Comparison of ENCODE assay signal across 11 mouse cellular contexts in the genomic region with DNA sequence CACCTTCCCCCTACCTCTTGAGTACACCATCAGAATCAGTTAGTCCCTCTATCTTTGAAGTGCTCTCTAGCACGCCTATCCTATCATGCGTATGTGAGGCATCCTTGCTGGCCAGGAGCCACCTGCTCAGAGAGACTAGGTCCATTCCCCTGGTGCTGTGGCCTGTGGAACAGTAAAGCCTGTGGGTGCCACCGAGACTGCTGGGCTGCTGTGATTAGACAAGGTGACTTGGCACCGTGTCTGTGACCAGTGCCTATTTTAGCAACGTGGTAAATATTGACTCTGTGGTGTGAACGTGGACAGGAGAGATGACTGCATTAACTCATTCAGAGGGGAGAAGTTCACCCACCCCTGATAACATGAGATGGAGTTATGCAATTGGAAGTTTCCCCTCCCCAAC. TPM values are rescaled to one million over a fixed set of nuclear protein-coding genes. Genes with fewer than 3 reads are reported as not detected.
A peak's percentile ranks its signal among the peaks of the same experiment; 100 is the strongest.
DNase-seq lines count a peak whose midpoint lies in the region; ATAC-seq and TF ChIP-seq lines count a peak whose summit lies in the region.
"Had no signal": no experiment of that assay in that cellular context is flagged by ENCODE, and none has a peak within 500 bp of the region (broad histone marks: within the 10 kb centered on the region; RNA-seq: fewer than 3 reads in every experiment).

No protein-coding gene starts in this region.

- DNase-seq in c-Kit-negative CD71-positive TER-119-positive erythroid progenitor cells, embryonic 14.5 days (ENCODE audit: low read depth, low spot score), result peak; percentile 46
- DNase-seq in heart, adult 2 months, result peak; percentile 39 to 67
- peak; percentile 99 for DNase-seq in liver, adult 2 months (ENCODE audit: extremely low read depth, low read depth, low spot score)
- DNase-seq in lung, postnatal 4 days, result peak; percentile 36 to 60
- DNase-seq in hindbrain, postnatal 0 days (ENCODE audit: low spot score), result no peak
- DNase-seq: cerebellum, adult 9-11 months; kidney, postnatal 14 days; right cerebral cortex, postnatal 4 days had no signal

- no peak for TF ChIP-seq CTCF in heart, adult 2 months (IDR thresholded peaks at IDR 0.05)
- no peak for TF ChIP-seq CTCF in liver, adult 2 months (IDR thresholded peaks at IDR 0.05; ENCODE audit: low read depth, low read length)
- no peak for TF ChIP-seq CTCF in hindbrain, postnatal 0 days (IDR thresholded peaks at IDR 0.05; ENCODE audit: low read depth)

- TF ChIP-seq POLR2A in heart, adult 2 months (IDR thresholded peaks at IDR 0.05; ENCODE audit: insufficient read depth, low read depth, low read length), result no peak
- no peak for TF ChIP-seq POLR2A in liver, adult 2 months (IDR thresholded peaks at IDR 0.05; ENCODE audit: extremely low read depth, insufficient read depth, low read length)

- TF ChIP-seq EP300 in heart, adult 2 months (IDR thresholded peaks at IDR 0.05; ENCODE audit: insufficient read depth, low read depth, low read length), result no peak

- H3K79me2 ChIP-seq in heart, adult 2 months (replicated peaks; ENCODE audit: control insufficient read depth, insufficient read depth, low read length), result no peaks in the 10 kb centered on the region
- peaks cover 15% of the 10 kb centered on the region; the same call in 1 of the 2 replicates for H3K79me2 ChIP-seq in liver, adult 2 months (ENCODE audit: control insufficient read depth, insufficient read depth, low read length)

- H3K9ac ChIP-seq in heart, adult 2 months (ENCODE audit: low read depth, low read length), result no peak overlapping the region
- no peak overlapping the region for H3K9ac ChIP-seq in liver, adult 2 months (ENCODE audit: low read depth, low read length)
- no peak overlapping the region for H3K9ac ChIP-seq in hindbrain, postnatal 0 days (replicated peaks; ENCODE audit: low read length)
- no peak overlapping the region for H3K9ac ChIP-seq in hindbrain, embryonic 13.5 days

- 47% methylated on average over 6 of the region's 6 CpGs for WGBS in heart, adult 2 months
- 24% methylated on average over 6 of the region's 6 CpGs for WGBS in liver, adult 2 months
- WGBS in hindbrain, postnatal 0 days, result 88% methylated on average over 6 of the region's 6 CpGs
- 94% methylated on average over 6 of the region's 6 CpGs for WGBS in hindbrain, embryonic 13.5 days

- peaks cover 3% of the 10 kb centered on the region; the same call in 1 of the 2 replicates for H3K36me3 ChIP-seq in heart, adult 2 months (ENCODE audit: control insufficient read depth, insufficient read depth, low read length)
- H3K36me3 ChIP-seq in liver, adult 2 months (ENCODE audit: control insufficient read depth, insufficient read depth, low read length), result no peaks in the 10 kb centered on the region
- H3K36me3 ChIP-seq in hindbrain, postnatal 0 days (ENCODE audit: insufficient read depth, low read length), result no peaks in the 10 kb centered on the region
- H3K36me3 ChIP-seq in hindbrain, embryonic 13.5 days, result no peaks in the 10 kb centered on the region
- H3K36me3 ChIP-seq: hindbrain, embryonic 10.5 days had no signal

- H3K4me2 ChIP-seq in hindbrain, postnatal 0 days (ENCODE audit: low read depth, low read length), result no peak overlapping the region
- no peak overlapping the region for H3K4me2 ChIP-seq in hindbrain, embryonic 13.5 days

- no peak overlapping the region for H3K4me3 ChIP-seq in heart, adult 2 months
- H3K4me3 ChIP-seq in liver, adult 2 months (ENCODE audit: insufficient read depth, low read depth, low read length), result no peak overlapping the region
- H3K4me3 ChIP-seq in hindbrain, postnatal 0 days (ENCODE audit: low read length), result no peak overlapping the region
- no peak overlapping the region for H3K4me3 ChIP-seq in hindbrain, embryonic 13.5 days
- H3K4me3 ChIP-seq: hindbrain, embryonic 10.5 days had no signal

- no peaks in the 10 kb centered on the region; the same call in none of the 2 replicates for H3K4me1 ChIP-seq in heart, adult 2 months (ENCODE audit: control insufficient read depth, insufficient read depth, low read length)
- peaks cover 58% of the 10 kb centered on the region for H3K4me1 ChIP-seq in liver, adult 2 months (ENCODE audit: control insufficient read depth, insufficient read depth, low read length)
- no peaks in the 10 kb centered on the region for H3K4me1 ChIP-seq in hindbrain, postnatal 0 days (ENCODE audit: insufficient read depth, low read length)
- no peaks in the 10 kb centered on the region for H3K4me1 ChIP-seq in hindbrain, embryonic 13.5 days (replicated peaks)

- intact Hi-C loops in heart, adult 2 months (cut with DNase I), result no loop called here

- H3K27me3 ChIP-seq in heart, adult 2 months (ENCODE audit: control insufficient read depth, insufficient read depth, low read length), result no peaks in the 10 kb centered on the region
- H3K27me3 ChIP-seq in liver, adult 2 months (ENCODE audit: control insufficient read depth, insufficient read depth, low read length), result no peaks in the 10 kb centered on the region
- H3K27me3 ChIP-seq in hindbrain, postnatal 0 days (ENCODE audit: insufficient read depth, low read length), result no peaks in the 10 kb centered on the region
- H3K27me3 ChIP-seq in hindbrain, embryonic 13.5 days, result peaks cover 5% of the 10 kb centered on the region; the same call in 1 of the 2 replicates

- ATAC-seq in hindbrain, postnatal 0 days, result no peak
- no peak for ATAC-seq in granulocyte monocyte progenitor cell, adult 5-6 weeks (replicated peaks; ENCODE audit: poor library complexity, severe bottlenecking)
- no peak for ATAC-seq in hindbrain, embryonic 13.5 days (ENCODE audit: low FRiP score)

- no peak overlapping the region; the same call in 1 of the 2 replicates for H3K27ac ChIP-seq in heart, adult 2 months
- H3K27ac ChIP-seq in liver, adult 2 months (replicated peaks; ENCODE audit: insufficient read depth, low read depth, low read length), result peak overlapping the region; percentile 64
- no peak overlapping the region for H3K27ac ChIP-seq in hindbrain, postnatal 0 days
- H3K27ac ChIP-seq in hindbrain, embryonic 13.5 days, result no peak overlapping the region
- H3K27ac ChIP-seq: hindbrain, embryonic 10.5 days had no signal

- no peaks in the 10 kb centered on the region for H3K9me3 ChIP-seq in hindbrain, postnatal 0 days (ENCODE audit: low read length)
- no peaks in the 10 kb centered on the region for H3K9me3 ChIP-seq in hindbrain, embryonic 13.5 days
- H3K9me3 ChIP-seq: hindbrain, embryonic 10.5 days had no signal

RNA-seq across cellular contexts. Expression of gene Dapk2, which starts 21.8 kb away (rescaled TPM):
- total RNA-seq in heart, adult 2 months (2021), result 1 to 10 TPM; 5.8 TPM
- 5.6 and 8.5 TPM in 2 replicates for polyA plus RNA-seq in heart, adult 2 months (2012; rRNA removed)
- 9.6 and 11.0 TPM in 2 replicates for total RNA-seq in liver, adult 2 months (2014; rRNA removed)
- polyA plus RNA-seq in liver, adult 2 months (2012; rRNA removed), result 4.3 and 6.2 TPM in 2 replicates
- total RNA-seq in hindbrain, postnatal 0 days (2014; rRNA removed), result 0.21 TPM in 1 of 2 replicates, not detected in the other
- 0.55 and 0.58 TPM in 2 replicates for polyA plus RNA-seq in hindbrain, postnatal 0 days (2015; fragmentation: Nextera tagmentation; extraction: Ambion mirVana)
- 0.30 and 0.58 TPM in 2 replicates for total RNA-seq in granulocyte monocyte progenitor cell, adult 5-6 weeks (2014; fragmentation: Nextera tagmentation)
- total RNA-seq in granulocyte monocyte progenitor cell, adult 5-6 weeks (2017), result 0.31 and 1.9 TPM in 2 replicates
- polyA plus RNA-seq in hindbrain, embryonic 13.5 days (2015; fragmentation: Nextera tagmentation; extraction: Ambion mirVana), result 1.4 and 1.5 TPM in 2 replicates

RNA-seq across cellular contexts. Expression of gene Ciao2a, which starts 53.4 kb away (rescaled TPM):
- 10 to 100 TPM; 59.7 to 68.1 TPM for total RNA-seq in heart, adult 2 months (2021)
- 19.5 and 31.2 TPM in 2 replicates for polyA plus RNA-seq in heart, adult 2 months (2012; rRNA removed)
- 47.0 and 50.5 TPM in 2 replicates for total RNA-seq in liver, adult 2 months (2014; rRNA removed)
- 13.6 and 16.4 TPM in 2 replicates for polyA plus RNA-seq in liver, adult 2 months (2012; rRNA removed)
- total RNA-seq in hindbrain, postnatal 0 days (2014; rRNA removed), result 25.5 and 29.4 TPM in 2 replicates
- polyA plus RNA-seq in hindbrain, postnatal 0 days (2015; fragmentation: Nextera tagmentation; extraction: Ambion mirVana), result 77.6 and 84.8 TPM in 2 replicates
- 237 and 248 TPM in 2 replicates for total RNA-seq in granulocyte monocyte progenitor cell, adult 5-6 weeks (2014; fragmentation: Nextera tagmentation)
- 172 and 204 TPM in 2 replicates for total RNA-seq in granulocyte monocyte progenitor cell, adult 5-6 weeks (2017)
- 91.2 and 94.1 TPM in 2 replicates for polyA plus RNA-seq in hindbrain, embryonic 13.5 days (2015; fragmentation: Nextera tagmentation; extraction: Ambion mirVana)

RNA-seq across cellular contexts. Expression of gene Snx1, which starts 53.4 kb away (rescaled TPM):
- 10 to 100 TPM; 24.8 to 27.6 TPM for total RNA-seq in heart, adult 2 months (2021)
- polyA plus RNA-seq in heart, adult 2 months (2012; rRNA removed), result 19.2 and 25.2 TPM in 2 replicates
- total RNA-seq in liver, adult 2 months (2014; rRNA removed), result 21.3 and 22.1 TPM in 2 replicates
- polyA plus RNA-seq in liver, adult 2 months (2012; rRNA removed), result 10.8 and 11.9 TPM in 2 replicates
- 43.4 and 50.4 TPM in 2 replicates for total RNA-seq in hindbrain, postnatal 0 days (2014; rRNA removed)
- polyA plus RNA-seq in hindbrain, postnatal 0 days (2015; fragmentation: Nextera tagmentation; extraction: Ambion mirVana), result 47.3 and 55.0 TPM in 2 replicates
- 71.0 and 93.3 TPM in 2 replicates for total RNA-seq in granulocyte monocyte progenitor cell, adult 5-6 weeks (2014; fragmentation: Nextera tagmentation)
- total RNA-seq in granulocyte monocyte progenitor cell, adult 5-6 weeks (2017), result 109 and 124 TPM in 2 replicates
- polyA plus RNA-seq in hindbrain, embryonic 13.5 days (2015; fragmentation: Nextera tagmentation; extraction: Ambion mirVana), result 90.2 and 93.1 TPM in 2 replicates
